Mouse (Mus musculus): ENCODE measurements at regions not wholly inside any gene's neighbourhood (a gene's known extent, or its start where the extent isn't known, plus 50 kb on each side); places are given as distances from the start of the nearest gene placed in this dataset.

GRCm38 (mm10) chr14:36527310-36527709 lies 432.6 kb downstream of the 4930474N05Rik start:
- TF ChIP-seq CTCF (IDR thresholded peaks at IDR 0.05; ENCODE audit: low read depth) = no peak
- no peak for TF ChIP-seq EP300 (optimal IDR thresholded peaks at IDR 0.05)

All from stomach, postnatal 0 days (tissue).